Mouse (Mus musculus): Measurements from ENCODE around the gene Rnaseh2b. TPM values are rescaled to one million over a fixed set of nuclear protein-coding genes. Genes with fewer than 3 reads are reported as not detected.

Gene Rnaseh2b
- polyA plus RNA-seq, 1 experiment from 2014 or later, result 57.3 TPM

DNA sequence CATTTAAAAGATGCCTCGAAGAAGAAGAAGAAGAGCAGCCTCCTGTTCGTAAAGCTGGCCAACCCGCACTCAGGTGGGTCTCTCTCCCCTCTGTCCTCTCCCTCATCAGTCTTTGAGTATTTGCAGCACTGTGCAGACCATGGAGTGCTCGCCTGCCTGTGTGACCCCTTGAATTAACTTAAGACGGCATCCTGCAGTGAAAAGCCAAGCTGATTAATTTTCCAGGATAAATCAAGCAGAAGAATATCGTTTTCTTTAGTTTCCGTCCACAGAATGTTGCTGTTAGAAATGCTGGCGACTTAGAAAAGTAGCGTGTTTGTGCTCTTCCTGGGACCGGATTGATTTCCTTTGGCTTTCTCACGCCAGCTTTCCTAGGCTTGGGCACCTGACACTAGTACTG lies 54.2 kb downstream of the Rnaseh2b start:
- no peak overlapping the region for H3K27ac ChIP-seq
- ATAC-seq (ENCODE audit: low FRiP score, low read depth), result no peak
- no peak overlapping the region for H3K9ac ChIP-seq
- peaks cover 21% of the 10 kb centered on the region for H3K4me1 ChIP-seq
- no peaks in the 10 kb centered on the region for H3K9me3 ChIP-seq
- H3K36me3 ChIP-seq, result peaks cover 5% of the 10 kb centered on the region; the same call in 1 of the 2 replicates
- H3K27me3 ChIP-seq, result no peaks in the 10 kb centered on the region
- no peak overlapping the region for H3K4me2 ChIP-seq (replicated peaks)
- no peak overlapping the region for H3K4me3 ChIP-seq
- 73% methylated on average over 11 of the region's 11 CpGs for WGBS

- no peaks in the 10 kb centered on the region for H3K9me3 ChIP-seq
- 67% methylated on average over 7 of the region's 7 CpGs for WGBS
- ATAC-seq (ENCODE audit: low FRiP score, low read depth), result no peak
- peaks cover 5% of the 10 kb centered on the region; the same call in 1 of the 2 replicates for H3K36me3 ChIP-seq
- H3K4me1 ChIP-seq, result peaks cover 21% of the 10 kb centered on the region
- no peak overlapping the region for H3K4me3 ChIP-seq
- H3K9ac ChIP-seq, result no peak overlapping the region
- H3K4me2 ChIP-seq (replicated peaks), result no peak overlapping the region
- H3K27me3 ChIP-seq, result no peaks in the 10 kb centered on the region
- H3K27ac ChIP-seq, result no peak overlapping the region
These were observed 54.7 kb downstream of the Rnaseh2b start for GRCm38 (mm10) chr14:62347103-62347502.

GRCm38 (mm10) chr14:62349786-62350185 lies 57.4 kb downstream of the Rnaseh2b start:
- H3K4me2 ChIP-seq (replicated peaks), result no peak overlapping the region
- no peaks in the 10 kb centered on the region for H3K27me3 ChIP-seq
- no peak for ATAC-seq (ENCODE audit: low FRiP score, low read depth)
- no peak overlapping the region for H3K4me3 ChIP-seq
- no peaks in the 10 kb centered on the region for H3K9me3 ChIP-seq
- H3K9ac ChIP-seq, result no peak overlapping the region
- WGBS, result 37% methylated on average over 5 of the region's 5 CpGs
- H3K36me3 ChIP-seq, result peaks cover 10% of the 10 kb centered on the region; the same call in 1 of the 2 replicates
- H3K27ac ChIP-seq, result no peak overlapping the region
- H3K4me1 ChIP-seq, result peaks cover 17% of the 10 kb centered on the region

GRCm38 (mm10) chr14:62350186-62350585 lies 57.8 kb downstream of the Rnaseh2b start:
- H3K4me3 ChIP-seq, result no peak overlapping the region
- H3K27me3 ChIP-seq, result no peaks in the 10 kb centered on the region
- no peak overlapping the region for H3K4me2 ChIP-seq (replicated peaks)
- 58% methylated on average over 4 of the region's 4 CpGs for WGBS
- no peak overlapping the region for H3K27ac ChIP-seq
- no peaks in the 10 kb centered on the region for H3K9me3 ChIP-seq
- H3K36me3 ChIP-seq, result peaks cover 10% of the 10 kb centered on the region; the same call in 1 of the 2 replicates
- H3K4me1 ChIP-seq, result peaks cover 17% of the 10 kb centered on the region
- ATAC-seq (ENCODE audit: low FRiP score, low read depth), result no peak
- no peak overlapping the region for H3K9ac ChIP-seq

- Histone ChIP-seq H3K4me2 (replicated peaks) (no peak overlapping the region), H3K9ac (no peak overlapping the region), H3K27ac (no peak overlapping the region), H3K9me3 (no peaks in the 10 kb centered on the region), H3K36me3 (peaks cover 10% of the 10 kb centered on the region; the same call in 1 of the 2 replicates), H3K4me1 (peaks cover 17% of the 10 kb centered on the region), H3K4me3 (no peak overlapping the region), H3K27me3 (no peaks in the 10 kb centered on the region)
- no peak for ATAC-seq (ENCODE audit: low FRiP score, low read depth)
- 85% methylated on average over 3 of the region's 3 CpGs for WGBS
These were observed 58.5 kb downstream of the Rnaseh2b start for GRCm38 (mm10) chr14:62350890-62351289.

DNA sequence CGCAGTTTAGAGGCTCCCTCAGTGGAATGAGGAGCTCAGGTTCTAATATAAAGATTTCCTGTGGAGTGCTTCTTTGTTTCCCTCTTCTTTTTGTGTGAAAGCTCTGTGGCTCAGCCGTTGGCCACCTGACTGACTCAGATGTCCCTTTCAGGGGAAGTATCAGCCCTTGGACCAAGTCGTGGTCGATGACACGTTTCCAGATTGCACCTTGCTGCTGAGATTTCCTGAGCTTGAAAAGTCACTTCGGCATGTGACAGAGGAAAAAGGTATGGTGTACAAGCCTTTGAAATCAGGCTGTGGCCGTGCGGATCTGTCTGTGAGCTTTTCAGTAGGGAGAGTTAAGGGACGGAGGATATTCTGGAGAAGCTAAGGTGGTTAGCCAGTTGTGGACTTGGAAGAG lies 61.0 kb downstream of the Rnaseh2b start:
- Histone ChIP-seq H3K4me2 (replicated peaks) (no peak overlapping the region), H3K9ac (no peak overlapping the region), H3K36me3 (peaks cover 10% of the 10 kb centered on the region; the same call in 1 of the 2 replicates), H3K27ac (no peak overlapping the region), H3K4me1 (peaks cover 15% of the 10 kb centered on the region), H3K27me3 (no peaks in the 10 kb centered on the region), H3K4me3 (no peak overlapping the region), H3K9me3 (no peaks in the 10 kb centered on the region)
- ATAC-seq (ENCODE audit: low FRiP score, low read depth), result no peak
- WGBS, result 84% methylated on average over 9 of the region's 9 CpGs

GRCm38 (mm10) chr14:62353793-62354192 lies 61.4 kb downstream of the Rnaseh2b start:
- H3K36me3 ChIP-seq, result peaks cover 10% of the 10 kb centered on the region; the same call in 1 of the 2 replicates
- no peak for ATAC-seq (ENCODE audit: low FRiP score, low read depth)
- H3K4me3 ChIP-seq, result no peak overlapping the region
- WGBS, result 85% methylated on average over 5 of the region's 5 CpGs
- H3K9ac ChIP-seq, result no peak overlapping the region
- H3K9me3 ChIP-seq, result no peaks in the 10 kb centered on the region
- H3K27ac ChIP-seq, result no peak overlapping the region
- no peak overlapping the region for H3K4me2 ChIP-seq (replicated peaks)
- peaks cover 15% of the 10 kb centered on the region for H3K4me1 ChIP-seq
- H3K27me3 ChIP-seq, result no peaks in the 10 kb centered on the region

GRCm38 (mm10) chr14:62355201-62355600 lies 62.8 kb downstream of the Rnaseh2b start:
- Histone ChIP-seq H3K4me2 (replicated peaks) (no peak overlapping the region), H3K4me3 (no peak overlapping the region), H3K27me3 (no peaks in the 10 kb centered on the region), H3K36me3 (peaks cover 8% of the 10 kb centered on the region; the same call in 1 of the 2 replicates), H3K9ac (no peak overlapping the region), H3K4me1 (peaks cover 13% of the 10 kb centered on the region), H3K9me3 (no peaks in the 10 kb centered on the region), H3K27ac (no peak overlapping the region)
- ATAC-seq (ENCODE audit: low FRiP score, low read depth), result no peak
- 67% methylated on average over 7 of the region's 7 CpGs for WGBS

DNA sequence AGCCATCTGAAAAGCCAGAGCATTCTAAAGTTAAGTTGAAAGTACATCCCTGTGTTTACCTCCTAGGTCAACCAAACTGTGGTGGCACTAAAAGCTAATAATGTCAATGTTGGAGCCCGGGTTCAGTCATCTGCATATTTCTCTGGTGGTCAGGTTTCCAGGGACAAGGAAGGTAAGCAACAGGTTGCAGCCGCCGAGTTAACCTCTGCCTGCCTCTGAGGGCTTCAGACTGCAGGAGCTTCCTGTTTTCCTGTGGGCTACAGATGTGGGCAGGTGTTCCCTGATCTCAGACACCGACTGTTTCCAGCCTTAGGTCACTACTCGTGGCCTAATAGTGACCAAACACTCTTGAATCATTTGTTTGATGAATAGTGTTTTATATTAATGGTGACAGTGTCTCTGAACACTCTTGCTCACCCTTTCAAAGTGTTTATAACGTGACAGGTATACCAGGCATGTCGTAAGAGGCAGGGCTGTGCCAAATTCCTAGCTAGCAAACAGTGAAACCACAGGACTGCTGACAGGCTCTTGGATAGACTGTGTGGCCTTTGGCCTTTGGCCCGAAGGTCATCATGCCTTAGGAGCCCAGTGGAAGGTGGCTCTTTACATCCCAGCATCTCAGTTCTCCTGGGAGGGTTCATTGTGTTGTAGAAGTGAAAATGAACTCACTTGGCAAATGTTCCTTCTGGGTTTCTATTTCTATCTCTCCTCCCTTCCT lies 69.0 kb downstream of the Rnaseh2b start:
- Histone ChIP-seq H3K36me3 (peaks cover 43% of the 10 kb centered on the region), H3K4me3 (no peak overlapping the region), H3K27ac (no peak overlapping the region), H3K9me3 (no peaks in the 10 kb centered on the region), H3K27me3 (no peaks in the 10 kb centered on the region), H3K9ac (no peak overlapping the region), H3K4me2 (replicated peaks) (no peak overlapping the region), H3K4me1 (peaks cover 13% of the 10 kb centered on the region)
- no peak for ATAC-seq (ENCODE audit: low FRiP score, low read depth)
- WGBS, result 56% methylated on average over 8 of the region's 8 CpGs

- WGBS, result 90% methylated on average over 2 of the region's 2 CpGs
- Histone ChIP-seq H3K27ac (no peak overlapping the region), H3K36me3 (peaks cover 59% of the 10 kb centered on the region), H3K9me3 (no peaks in the 10 kb centered on the region), H3K9ac (no peak overlapping the region), H3K27me3 (no peaks in the 10 kb centered on the region), H3K4me2 (replicated peaks) (no peak overlapping the region), H3K4me3 (no peak overlapping the region), H3K4me1 (peaks cover 13% of the 10 kb centered on the region)
- no peak for ATAC-seq (ENCODE audit: low FRiP score, low read depth)
These were observed 71.4 kb downstream of the Rnaseh2b start for GRCm38 (mm10) chr14:62363774-62364173.

DNA sequence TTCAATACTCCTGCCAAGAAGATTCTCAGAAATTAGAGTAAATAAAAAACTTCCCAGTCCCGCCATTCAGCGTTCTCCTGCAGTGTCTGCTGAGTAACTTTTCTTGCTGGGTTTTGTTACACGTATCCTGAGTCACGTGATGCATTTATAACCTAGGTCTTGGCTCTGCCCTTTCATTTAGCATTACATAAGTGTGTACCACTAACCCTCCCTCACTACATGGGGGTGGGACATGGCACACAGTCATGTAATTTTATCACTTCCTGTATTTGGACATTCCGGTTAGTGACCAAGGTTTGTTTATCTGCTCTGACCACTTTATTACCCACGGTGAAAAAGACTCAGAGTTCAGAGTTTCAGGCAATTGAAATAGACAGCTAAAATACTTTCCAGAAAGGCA lies 78.4 kb downstream of the Rnaseh2b start:
- ATAC-seq (ENCODE audit: low FRiP score, low read depth), result no peak
- Histone ChIP-seq H3K9me3 (no peaks in the 10 kb centered on the region), H3K4me2 (replicated peaks) (no peak overlapping the region), H3K27me3 (no peaks in the 10 kb centered on the region), H3K36me3 (peaks cover 47% of the 10 kb centered on the region), H3K4me1 (peaks cover 28% of the 10 kb centered on the region), H3K27ac (no peak overlapping the region), H3K4me3 (no peak overlapping the region), H3K9ac (no peak overlapping the region)
- WGBS, result 46% methylated on average over 6 of the region's 6 CpGs

DNA sequence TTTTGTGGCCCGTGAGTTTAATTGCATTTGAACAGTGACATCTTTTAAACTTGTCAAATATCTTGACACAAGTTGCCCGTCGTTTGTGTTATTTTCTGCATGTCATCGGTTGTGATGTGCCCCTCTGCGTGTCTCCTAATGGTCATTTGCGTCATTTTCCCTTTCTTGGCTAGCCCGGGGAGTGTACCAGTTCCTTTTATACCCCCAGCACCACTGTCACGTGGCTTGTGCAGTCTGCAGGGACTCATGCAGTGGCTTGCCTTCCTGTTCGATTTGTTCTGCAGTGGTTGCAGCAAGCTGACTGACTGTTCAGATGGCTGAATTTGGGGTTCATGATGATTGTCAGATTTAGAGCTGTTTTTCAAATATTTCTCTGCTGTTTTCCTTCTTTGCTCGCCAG lies 81.6 kb downstream of the Rnaseh2b start:
- Histone ChIP-seq H3K4me2 (replicated peaks) (no peak overlapping the region), H3K4me1 (peaks cover 30% of the 10 kb centered on the region), H3K27me3 (no peaks in the 10 kb centered on the region), H3K9ac (no peak overlapping the region), H3K36me3 (peaks cover 29% of the 10 kb centered on the region), H3K4me3 (no peak overlapping the region), H3K27ac (no peak overlapping the region), H3K9me3 (no peaks in the 10 kb centered on the region)
- ATAC-seq (ENCODE audit: low FRiP score, low read depth), result no peak
- WGBS, result 72% methylated on average over 10 of the region's 10 CpGs

DNA sequence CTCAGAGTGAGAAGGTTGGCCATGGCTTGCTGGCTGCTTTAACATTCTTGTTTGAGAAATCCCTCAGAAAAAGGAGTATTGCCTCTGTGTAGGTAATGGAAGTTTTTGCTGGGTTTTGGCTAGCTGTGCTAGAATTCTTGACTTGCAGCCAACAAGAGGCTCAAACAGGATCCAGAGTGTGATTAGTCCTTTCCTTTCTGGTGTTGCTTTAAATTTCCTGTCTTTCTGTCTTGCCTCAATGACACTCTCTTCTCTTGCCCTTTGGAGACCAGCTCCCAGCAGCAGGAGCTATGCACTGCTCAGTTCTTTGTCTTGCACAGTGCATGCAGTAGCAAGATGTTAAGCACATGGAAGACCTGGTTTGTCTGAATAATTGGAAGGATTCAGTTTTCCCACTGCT lies 83.3 kb downstream of the Rnaseh2b start:
- Histone ChIP-seq H3K4me3 (no peak overlapping the region), H3K36me3 (peaks cover 14% of the 10 kb centered on the region), H3K4me1 (peaks cover 20% of the 10 kb centered on the region), H3K9me3 (no peaks in the 10 kb centered on the region), H3K27ac (peak overlapping the region; percentile 34; the same call in 1 of the 2 replicates), H3K9ac (no peak overlapping the region), H3K27me3 (no peaks in the 10 kb centered on the region), H3K4me2 (replicated peaks) (no peak overlapping the region)
- ATAC-seq (ENCODE audit: low FRiP score, low read depth), result peak; percentile 81; the same call in 1 of the 2 replicates

Data from limb, embryonic 13.5 days (tissue).